Mouse (Mus musculus) megakaryocyte-erythroid progenitor cell, adult 5-6 weeks (primary cell): ENCODE results near the gene Apoa1. TPM values are rescaled to one million over a fixed set of nuclear protein-coding genes. Genes with fewer than 3 reads are reported as not detected.

Experiments
- ATAC-seq: replicated peaks from 2 replicates; pipeline ENCODE4 v1.8.0; 2016; ENCODE audit warnings: mild to moderate bottlenecking, inconsistent platforms; ENCODE audit not compliant: severe bottlenecking, poor library complexity, low FRiP score, low TSS enrichment
- total RNA-seq, 2 experiments: library from RNA; stranded (forward) in 1 of 2; stranded (reverse) in 1 of 2; fragments of 200-1000, 215-1000 nt in 1 of 2; fragments of >200 nt in 1 of 2; fragmentation: Nextera tagmentation in 1 of 2; gene quantifications; 2 replicates each; pipeline ENCODE4 v1.2.3; 2014 to 2017

Gene Apoa1
- total RNA-seq, 2 experiments from 2014 or later, result not detected

GRCm38 (mm10) chr9:46214946-46215337 lies 13.4 kb upstream of the Apoa1 start:
- no peak for ATAC-seq

GRCm38 (mm10) chr9:46215338-46216322 lies 12.8 kb upstream of the Apoa1 start:
- ATAC-seq, result peak; percentile 73

GRCm38 (mm10) chr9:46216744-46217470 lies 11.5 kb upstream of the Apoa1 start:
- no peak for ATAC-seq

- no peak for ATAC-seq
These were observed 10.2 kb upstream of the Apoa1 start for GRCm38 (mm10) chr9:46218176-46218575.

- ATAC-seq, result no peak
These were observed 5.3 kb upstream of the Apoa1 start for GRCm38 (mm10) chr9:46223090-46223489.

GRCm38 (mm10) chr9:46224101-46224500 lies 4.3 kb upstream of the Apoa1 start:
- ATAC-seq, result no peak

GRCm38 (mm10) chr9:46224945-46225660 lies 3.3 kb upstream of the Apoa1 start:
- no peak for ATAC-seq

- ATAC-seq, result no peak
These were observed 1.2 kb upstream of the Apoa1 start for GRCm38 (mm10) chr9:46227064-46227614.

GRCm38 (mm10) chr9:46229573-46230449 lies 1.4 kb downstream of the Apoa1 start:
- peak; percentile 89 for ATAC-seq

GRCm38 (mm10) chr9:46230450-46230975 lies 2.1 kb downstream of the Apoa1 start:
- no peak for ATAC-seq

- ATAC-seq, result no peak
These were observed 6.8 kb downstream of the Apoa1 start for GRCm38 (mm10) chr9:46235196-46235595.

- no peak for ATAC-seq
These were observed 7.0 kb downstream of the Apoa1 start, which contains the start of gene Apoc3 for GRCm38 (mm10) chr9:46235596-46235648. Apoc3 (minus strand) TSS chr9:46235636.

GRCm38 (mm10) chr9:46235649-46236048 lies 7.3 kb downstream of the Apoa1 start:
- no peak for ATAC-seq

- no peak for ATAC-seq
These were observed 10.5 kb downstream of the Apoa1 start for GRCm38 (mm10) chr9:46238850-46239249.

GRCm38 (mm10) chr9:46240526-46241153 lies 12.3 kb downstream of the Apoa1 start, which contains the start of gene Apoa4:
Apoa4 (plus strand) TSS chr9:46240696.
- ATAC-seq, result no peak

GRCm38 (mm10) chr9:46241818-46242217 lies 13.4 kb downstream of the Apoa1 start:
- ATAC-seq, result no peak

GRCm38 (mm10) chr9:46243122-46243521 lies 14.7 kb downstream of the Apoa1 start:
- no peak for ATAC-seq

GRCm38 (mm10) chr9:46243584-46243983 lies 15.2 kb downstream of the Apoa1 start:
- ATAC-seq, result no peak
